Mouse (Mus musculus): ENCODE results near the gene Sh3tc1.
A peak's percentile ranks its signal among the peaks of the same experiment; 100 is the strongest.

The Sh3tc1 gene

GRCm38 (mm10) chr5:35679256-35680155 is 60.3 kb downstream of the Sh3tc1 start, which contains the start of gene Htra3:
Gene Htra3, minus strand, starts transcription at chr5:35679782.
- DNase-seq, result peak; percentile 39 to 46

GRCm38 (mm10) chr5:35676964-35677363 is 62.8 kb downstream of the Sh3tc1 start:
- DNase-seq, result no peak

- peak; percentile 90 to 92 for DNase-seq
These were observed 65.7 kb downstream of the Sh3tc1 start for GRCm38 (mm10) chr5:35674081-35674555.

GRCm38 (mm10) chr5:35673086-35673485 is 66.7 kb downstream of the Sh3tc1 start:
- peak; percentile 90 to 92 for DNase-seq

- no peak for DNase-seq
These were observed 67.2 kb downstream of the Sh3tc1 start for GRCm38 (mm10) chr5:35672581-35672980.

- peak; percentile 77 to 79 for DNase-seq
These were observed 68.3 kb downstream of the Sh3tc1 start for GRCm38 (mm10) chr5:35671474-35671891.

GRCm38 (mm10) chr5:35670412-35670801 is 69.4 kb downstream of the Sh3tc1 start:
- DNase-seq, result peak in 1 of 2 experiments; percentile 63

- no peak for DNase-seq
These were observed 69.9 kb downstream of the Sh3tc1 start for GRCm38 (mm10) chr5:35669747-35670411.

- no peak for DNase-seq
These were observed 73.6 kb downstream of the Sh3tc1 start for GRCm38 (mm10) chr5:35666152-35666551.

- no peak for DNase-seq
These were observed 77.7 kb downstream of the Sh3tc1 start for GRCm38 (mm10) chr5:35662021-35662545.

- no peak for DNase-seq
These were observed 78.6 kb downstream of the Sh3tc1 start for GRCm38 (mm10) chr5:35661210-35661609.

GRCm38 (mm10) chr5:35659503-35659902 is 80.3 kb downstream of the Sh3tc1 start:
- no peak for DNase-seq

GRCm38 (mm10) chr5:35655753-35656485 is 83.9 kb downstream of the Sh3tc1 start:
- no peak for DNase-seq

GRCm38 (mm10) chr5:35653743-35654395 is 85.9 kb downstream of the Sh3tc1 start:
- peak in 1 of 2 experiments; percentile 47 for DNase-seq

- no peak for DNase-seq
These were observed 86.9 kb downstream of the Sh3tc1 start for GRCm38 (mm10) chr5:35652872-35653271.

GRCm38 (mm10) chr5:35652319-35652718 is 87.5 kb downstream of the Sh3tc1 start:
- no peak for DNase-seq

GRCm38 (mm10) chr5:35648230-35648629 is 91.6 kb downstream of the Sh3tc1 start:
- no peak for DNase-seq

- peak; percentile 63 to 68 for DNase-seq
These were observed 92.2 kb downstream of the Sh3tc1 start for GRCm38 (mm10) chr5:35647562-35647961.
